Mouse (Mus musculus): Measurements from ENCODE around the gene Olfr1033.
"Not testable (repeated sequence)": the region's sequence is repeated elsewhere in the genome, so short reads cannot be mapped to it uniquely, and the experiment has no call there.

Gene Olfr1033

DNA sequence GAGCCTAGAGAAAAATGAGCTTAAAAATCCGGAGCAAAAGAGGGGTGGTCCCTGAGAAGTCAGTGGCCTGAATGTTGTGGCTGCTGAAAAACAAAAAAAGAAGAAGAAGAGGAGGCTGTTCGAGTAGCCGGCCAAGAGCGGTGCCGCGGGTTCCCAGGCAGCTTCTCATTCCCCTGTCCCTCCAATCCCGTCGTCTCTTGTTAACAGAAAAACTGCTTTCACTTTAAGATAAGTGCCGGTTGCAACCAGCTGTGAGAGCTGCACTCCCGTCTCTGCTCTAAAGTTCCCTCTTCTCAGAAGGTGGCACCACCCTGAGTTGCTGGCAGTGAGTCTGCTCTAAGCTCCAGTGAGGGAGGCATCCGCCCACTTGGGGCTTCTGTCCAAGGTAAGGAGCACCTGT, at the start of gene Olfr1033:
TSS of gene Olfr1033 (plus strand) at position 228 of the 400 bp plus-strand sequence.
- DNase-seq (ENCODE audit: low read depth, low spot score) = not testable (repeated sequence)

- no peak for DNase-seq (ENCODE audit: low read depth, low spot score)
Observed at GRCm38 (mm10) chr2:85973595-85973994, 46.8 kb upstream of the Olfr1033 start, which contains the start of gene Olfr1029. Gene Olfr1029 (plus strand): TSS chr2:85973895.

DNA sequence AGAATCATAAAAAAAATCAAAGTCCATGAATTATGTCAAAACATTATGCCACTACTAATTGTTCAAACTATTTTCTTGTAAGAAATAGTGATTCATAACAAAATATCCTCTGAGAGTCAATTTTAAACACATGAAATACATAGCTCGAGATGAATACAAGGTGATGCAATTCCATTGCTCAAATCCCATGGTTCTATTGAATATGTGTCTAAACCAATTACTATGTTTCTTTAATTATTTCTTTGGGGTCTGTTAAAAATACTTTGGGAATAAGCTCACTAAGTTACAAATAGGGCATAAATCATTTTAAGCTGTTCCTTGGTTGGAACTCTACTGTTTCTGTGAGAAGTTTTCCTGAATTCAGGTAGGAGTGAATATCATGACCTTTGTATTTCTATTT, 41.5 kb upstream of the Olfr1033 start, which contains the start of gene Olfr1030:
TSS of gene Olfr1030 (plus strand) at position 301 of the 400 bp plus-strand sequence.
- DNase-seq (ENCODE audit: low read depth, low spot score) = no peak

- no peak for DNase-seq (ENCODE audit: low read depth, low spot score)
Observed at GRCm38 (mm10) chr2:85990004-85990403, 30.4 kb upstream of the Olfr1033 start, which contains the start of gene Olfr1031. Gene Olfr1031 (plus strand): TSS chr2:85990304.

DNA sequence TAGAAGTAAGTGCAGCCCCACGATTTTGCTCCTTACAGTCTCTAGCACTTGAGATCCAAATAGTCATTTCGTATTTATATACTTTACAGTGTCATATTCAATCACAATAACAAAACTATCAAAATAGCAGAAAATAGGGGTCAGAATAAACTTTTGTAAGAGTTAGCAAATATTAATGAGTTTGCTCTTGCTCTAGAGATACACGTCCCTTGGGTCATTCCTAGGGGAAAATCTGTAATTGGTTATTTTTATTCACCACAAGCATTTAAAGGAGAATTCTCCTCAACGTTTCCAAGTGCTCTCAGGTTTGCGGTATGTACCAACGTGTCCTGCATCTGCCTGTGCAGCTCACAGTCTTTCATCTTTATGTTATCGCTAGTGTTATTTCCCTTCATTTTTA, 15.2 kb upstream of the Olfr1033 start, which contains the start of gene Olfr1032:
TSS of gene Olfr1032 (plus strand) at position 301 of the 400 bp plus-strand sequence.
- no peak for DNase-seq (ENCODE audit: low read depth, low spot score)

- not testable (repeated sequence) for DNase-seq (ENCODE audit: low read depth, low spot score)
Observed at GRCm38 (mm10) chr2:86021518-86021917, 1.1 kb downstream of the Olfr1033 start.

- no peak for DNase-seq (ENCODE audit: low read depth, low spot score)
Observed at GRCm38 (mm10) chr2:86045561-86045960, 25.1 kb downstream of the Olfr1033 start, which contains the start of gene Olfr1034. Gene Olfr1034 (plus strand): TSS chr2:86045861.

DNA sequence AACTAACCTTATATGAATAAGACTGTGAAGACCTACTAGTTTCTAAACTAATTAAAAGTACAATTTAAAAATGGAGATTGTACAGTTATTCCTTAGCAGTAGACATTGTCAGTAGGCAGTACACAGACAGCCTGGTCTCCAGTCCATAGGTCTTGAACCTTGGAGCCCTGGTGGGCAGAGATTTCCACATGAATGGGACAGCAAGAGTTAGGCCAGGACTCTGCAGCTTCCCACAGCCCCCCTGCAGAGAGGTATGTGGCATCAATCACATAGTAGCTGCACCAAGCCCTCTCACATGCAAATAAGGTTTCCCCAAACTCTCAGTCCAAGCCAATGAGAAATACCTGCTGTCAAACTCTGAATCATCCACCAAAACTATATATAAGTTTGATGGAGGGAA, 30.3 kb downstream of the Olfr1033 start:
- DNase-seq (ENCODE audit: low read depth, low spot score) = not testable (repeated sequence)

GRCm38 (mm10) chr2:86063766-86064165, 43.3 kb downstream of the Olfr1033 start:
- not testable (repeated sequence) for DNase-seq (ENCODE audit: low read depth, low spot score)

DNA sequence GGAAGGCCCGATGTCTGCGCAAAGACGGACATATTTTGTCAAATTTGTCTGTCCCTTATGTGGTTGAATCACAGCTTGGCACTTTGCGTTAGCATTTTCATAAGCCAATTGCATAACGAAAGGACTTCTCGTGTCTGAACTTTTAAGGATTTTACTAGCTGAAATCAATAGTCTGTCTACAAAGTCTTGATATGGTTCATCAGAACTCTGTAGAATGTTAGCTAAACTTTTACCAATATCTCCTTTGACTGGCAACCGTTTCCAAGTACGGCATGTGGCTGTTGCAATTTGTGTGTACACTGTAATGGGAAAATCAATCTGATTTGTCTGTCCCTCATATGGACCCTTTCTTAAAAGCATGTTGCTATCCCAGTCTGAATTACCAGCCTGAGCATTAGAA, 49.8 kb downstream of the Olfr1033 start:
- no peak for DNase-seq (ENCODE audit: low read depth, low spot score)

DNA sequence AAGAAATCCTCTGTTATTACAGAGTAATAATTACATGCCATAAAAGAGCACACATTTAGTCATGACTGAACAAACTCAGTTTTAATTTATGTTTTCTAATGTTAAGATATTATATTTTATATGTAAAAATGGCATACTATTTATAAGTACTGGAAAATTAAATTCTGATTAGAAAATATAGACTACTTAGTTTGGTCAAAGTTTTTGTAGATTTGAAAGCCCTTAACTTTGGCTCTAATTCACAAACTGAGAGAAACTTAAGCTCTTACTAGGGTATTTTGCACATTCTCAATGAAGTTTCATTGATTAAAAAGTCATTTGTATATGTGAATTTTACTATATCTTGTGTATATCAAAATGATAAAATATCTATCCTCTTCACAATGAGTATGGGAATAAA, 53.3 kb downstream of the Olfr1033 start, which contains the start of gene Olfr1036:
TSS of gene Olfr1036 (plus strand) at position 301 of the 400 bp plus-strand sequence.
- DNase-seq (ENCODE audit: low read depth, low spot score) = not testable (repeated sequence)

DNA sequence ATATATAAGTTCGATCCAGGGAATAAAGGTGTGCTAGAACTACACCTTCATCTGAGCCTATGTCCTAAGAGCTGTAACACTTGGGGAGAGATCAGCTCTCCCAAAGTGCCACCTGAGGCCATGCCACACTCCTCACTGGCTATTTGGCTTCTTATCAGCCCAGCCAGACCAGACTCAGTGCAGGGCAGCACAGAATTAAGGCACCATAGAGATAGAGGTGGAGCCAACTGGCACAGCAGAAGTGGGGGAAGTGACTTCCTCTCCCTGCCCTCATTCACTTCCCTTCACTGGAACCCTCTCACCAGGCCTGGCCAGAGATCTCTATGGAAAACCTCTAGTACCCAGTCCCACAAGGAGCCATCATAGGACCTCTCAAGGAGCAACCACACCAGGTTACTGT, 60.0 kb downstream of the Olfr1033 start:
- DNase-seq (ENCODE audit: low read depth, low spot score) = not testable (repeated sequence)

GRCm38 (mm10) chr2:86087285-86087684, 66.9 kb downstream of the Olfr1033 start, which contains the start of gene Olfr1037:
Gene Olfr1037 (minus strand): TSS chr2:86087385.
- no peak for DNase-seq (ENCODE audit: low read depth, low spot score)
